In genomic region chr3:68789491-68789890, GRCm38 (mm10) we compare ENCODE assay signal across 11 mouse cellular contexts.
DNase-seq lines count a peak whose midpoint lies in the region; ATAC-seq lines count a peak whose summit lies in the region.
"Had no signal": no experiment of that assay in that cellular context is flagged by ENCODE, and none has a peak within 500 bp of the region (broad histone marks: within the 10 kb centered on the region; RNA-seq: fewer than 3 reads in every experiment).

No protein-coding gene starts in this region.

- DNase-seq in heart, embryonic 10.5 days (ENCODE audit: low spot score) = no peak
- no peak for DNase-seq in heart, adult 8-10 months (ENCODE audit: low spot score)
- peak; percentile 65 for DNase-seq in CD4-positive helper T cell, adult 2 months (ENCODE audit: low read depth, low spot score)
- peak; percentile 66 for DNase-seq in lung, postnatal 36 days
- DNase-seq in MN1 (ENCODE audit: low spot score) = no peak
- DNase-seq: gastrocnemius, postnatal 14 days had no signal

- ATAC-seq in hematopoietic stem cell, adult 5-6 weeks (replicated peaks in 1 of 2; ENCODE audit: insufficient read depth in 1 of 2, low FRiP score in 2 of 2, low TSS enrichment in 1 of 2, low read depth in 1 of 2, poor library complexity in 2 of 2, severe bottlenecking in 2 of 2) = peak; percentile 90 to 94
- no peak for ATAC-seq in midbrain, embryonic 15.5 days (replicated peaks)
- ATAC-seq in frontal cortex, adult (ENCODE audit: low TSS enrichment) = no peak

- no peaks in the 10 kb centered on the region for H3K27me3 ChIP-seq in heart, embryonic 10.5 days (ENCODE audit: insufficient read depth, poor library complexity, severe bottlenecking)
- H3K27me3 ChIP-seq in midbrain, embryonic 15.5 days (replicated peaks) = no peaks in the 10 kb centered on the region
- H3K27me3 ChIP-seq: limb, embryonic 15.5 days; neural tube, embryonic 13.5 days had no signal

- H3K4me2 ChIP-seq in midbrain, embryonic 15.5 days = no peak overlapping the region
- H3K4me2 ChIP-seq: limb, embryonic 15.5 days; neural tube, embryonic 13.5 days had no signal

- H3K36me3 ChIP-seq in heart, embryonic 10.5 days = no peaks in the 10 kb centered on the region
- H3K36me3 ChIP-seq in midbrain, embryonic 15.5 days (replicated peaks) = no peaks in the 10 kb centered on the region
- H3K36me3 ChIP-seq: limb, embryonic 15.5 days; neural tube, embryonic 13.5 days had no signal

- no peak overlapping the region for H3K4me3 ChIP-seq in heart, embryonic 10.5 days
- H3K4me3 ChIP-seq in midbrain, embryonic 15.5 days = no peak overlapping the region
- H3K4me3 ChIP-seq: limb, embryonic 15.5 days; neural tube, embryonic 13.5 days had no signal

- peaks cover 35% of the 10 kb centered on the region for H3K4me1 ChIP-seq in heart, embryonic 10.5 days
- H3K4me1 ChIP-seq in midbrain, embryonic 15.5 days = peaks cover 10% of the 10 kb centered on the region

- no peaks in the 10 kb centered on the region for H3K9me3 ChIP-seq in heart, embryonic 10.5 days
- no peaks in the 10 kb centered on the region for H3K9me3 ChIP-seq in midbrain, embryonic 15.5 days
- H3K9me3 ChIP-seq: limb, embryonic 15.5 days; neural tube, embryonic 13.5 days had no signal

- no peak overlapping the region for H3K9ac ChIP-seq in midbrain, embryonic 15.5 days
- H3K9ac ChIP-seq: limb, embryonic 15.5 days; neural tube, embryonic 13.5 days had no signal

- WGBS in heart, embryonic 10.5 days = 58% methylated on average over 6 of the region's 6 CpGs
- WGBS in midbrain, embryonic 15.5 days = 87% methylated on average over 6 of the region's 6 CpGs

- peak overlapping the region; percentile 23; the same call in 1 of the 2 replicates for H3K27ac ChIP-seq in heart, embryonic 10.5 days
- H3K27ac ChIP-seq in midbrain, embryonic 15.5 days = no peak overlapping the region
- H3K27ac ChIP-seq: limb, embryonic 15.5 days; neural tube, embryonic 13.5 days had no signal

Comparison
In these comparisons a context has a peak if more than half of its experiments do, and no peak if none do; other contexts are left out.
1. DNase-seq: peak in CD4-positive helper T cell, adult 2 months (single experiment) and lung, postnatal 36 days (single experiment); none in heart, embryonic 10.5 days (single experiment), heart, adult 8-10 months (single experiment) and MN1 (single experiment).
2. ATAC-seq: peak in hematopoietic stem cell, adult 5-6 weeks (2 of 2); none in midbrain, embryonic 15.5 days (single experiment) and frontal cortex, adult (single experiment).